Comparison of ENCODE assay signal across 18 mouse cellular contexts in the genomic region with DNA sequence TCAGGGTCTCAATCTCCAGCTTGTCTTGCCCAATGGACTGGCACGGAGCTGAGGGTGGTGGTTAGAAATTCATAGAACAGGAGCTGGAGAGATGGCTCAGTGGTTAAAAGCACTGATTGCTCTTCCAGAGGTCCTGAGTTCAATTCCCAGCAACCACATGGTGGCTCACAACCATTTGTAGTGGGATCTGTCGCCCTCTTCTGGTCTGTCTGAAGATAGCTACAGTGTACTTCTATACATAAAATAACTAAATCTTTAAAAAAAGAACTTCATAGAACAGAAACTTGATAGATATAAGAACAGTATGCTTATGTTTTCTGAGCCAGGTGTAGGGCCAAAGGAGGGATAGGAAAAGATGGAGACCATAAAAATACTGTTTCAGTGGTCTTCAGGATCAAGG. TPM values are rescaled to one million over a fixed set of nuclear protein-coding genes. Genes with fewer than 3 reads are reported as not detected.
DNase-seq lines count a peak whose midpoint lies in the region; ATAC-seq and TF ChIP-seq lines count a peak whose summit lies in the region.
"Had no signal": no experiment of that assay in that cellular context is flagged by ENCODE, and none has a peak within 500 bp of the region (broad histone marks: within the 10 kb centered on the region; RNA-seq: fewer than 3 reads in every experiment).

No protein-coding gene starts in this region.

- H3K4me3 ChIP-seq in heart, adult 2 months: no peak overlapping the region
- no peak overlapping the region for H3K4me3 ChIP-seq in heart, embryonic 10.5 days
- no peak overlapping the region for H3K4me3 ChIP-seq in left cerebral cortex, adult 2 months
- H3K4me3 ChIP-seq in small intestine, adult 2 months (ENCODE audit: low read depth, low read length): no peak overlapping the region
- H3K4me3 ChIP-seq in forebrain, embryonic 14.5 days (ENCODE audit: low read depth, low read length): no peak overlapping the region
- H3K4me3 ChIP-seq: embryonic facial prominence, embryonic 12.5 days; hindbrain, embryonic 12.5 days had no signal

- H3K9ac ChIP-seq in heart, adult 2 months (ENCODE audit: low read depth, low read length): no peak overlapping the region
- H3K9ac ChIP-seq in forebrain, embryonic 14.5 days (ENCODE audit: low read length): no peak overlapping the region
- H3K9ac ChIP-seq: embryonic facial prominence, embryonic 12.5 days; hindbrain, embryonic 12.5 days had no signal

- H3K36me3 ChIP-seq in heart, adult 2 months (ENCODE audit: control insufficient read depth, insufficient read depth, low read length): no peaks in the 10 kb centered on the region
- no peaks in the 10 kb centered on the region; the same call in 1 of the 2 replicates for H3K36me3 ChIP-seq in heart, embryonic 10.5 days
- no peaks in the 10 kb centered on the region for H3K36me3 ChIP-seq in small intestine, adult 2 months (ENCODE audit: control insufficient read depth, insufficient read depth, low read length)
- no peaks in the 10 kb centered on the region for H3K36me3 ChIP-seq in forebrain, embryonic 14.5 days (ENCODE audit: control insufficient read depth, insufficient read depth, low read length)
- H3K36me3 ChIP-seq: embryonic facial prominence, embryonic 12.5 days; hindbrain, embryonic 12.5 days had no signal

- intact Hi-C loops in heart, adult 2 months (cut with DNase I): loop anchor here (5.0 kb wide), 1 partner anchor 200 kb away; no protein-coding TSS in a partner anchor
- intact Hi-C loops in left cerebral cortex, adult 2 months (cut with DNase I): no loop called here

- H3K4me1 ChIP-seq in heart, adult 2 months (ENCODE audit: control insufficient read depth, insufficient read depth, low read length): no peaks in the 10 kb centered on the region
- peaks cover 15% of the 10 kb centered on the region for H3K4me1 ChIP-seq in heart, embryonic 10.5 days
- H3K4me1 ChIP-seq in small intestine, adult 2 months (ENCODE audit: control insufficient read depth, insufficient read depth, insufficient read length, low read length): peaks cover 20% of the 10 kb centered on the region
- no peaks in the 10 kb centered on the region for H3K4me1 ChIP-seq in forebrain, embryonic 14.5 days (ENCODE audit: control insufficient read depth, insufficient read depth, low read length)
- H3K4me1 ChIP-seq: embryonic facial prominence, embryonic 12.5 days; hindbrain, embryonic 12.5 days had no signal

- no peaks in the 10 kb centered on the region for H3K27me3 ChIP-seq in heart, adult 2 months (ENCODE audit: control insufficient read depth, insufficient read depth, low read length)
- H3K27me3 ChIP-seq in heart, embryonic 10.5 days (ENCODE audit: insufficient read depth, poor library complexity, severe bottlenecking): peaks cover 39% of the 10 kb centered on the region
- no peaks in the 10 kb centered on the region for H3K27me3 ChIP-seq in small intestine, adult 2 months (ENCODE audit: control insufficient read depth, insufficient read depth, low read length)
- peaks cover 1% of the 10 kb centered on the region; the same call in 1 of the 2 replicates for H3K27me3 ChIP-seq in forebrain, embryonic 14.5 days (replicated peaks; ENCODE audit: control insufficient read depth, insufficient read depth, low read length)

- 78% methylated on average over 2 of the region's 2 CpGs for WGBS in heart, adult 2 months
- 67% methylated on average over 2 of the region's 2 CpGs for WGBS in heart, embryonic 10.5 days
- 85% methylated on average over 2 of the region's 2 CpGs for WGBS in small intestine, adult 2 months
- WGBS in forebrain, embryonic 14.5 days: 73% methylated on average over 2 of the region's 2 CpGs

- no peaks in the 10 kb centered on the region for H3K9me3 ChIP-seq in heart, embryonic 10.5 days
- no peaks in the 10 kb centered on the region for H3K9me3 ChIP-seq in forebrain, embryonic 14.5 days (replicated peaks; ENCODE audit: control insufficient read depth, low read length)
- H3K9me3 ChIP-seq: embryonic facial prominence, embryonic 12.5 days; hindbrain, embryonic 12.5 days had no signal

- ATAC-seq in forebrain, embryonic 14.5 days: no peak
- ATAC-seq: forebrain, embryonic 16.5 days; hindbrain, postnatal 0 days had no signal

- no peak for DNase-seq in heart, adult 2 months
- no peak for DNase-seq in heart, embryonic 10.5 days (ENCODE audit: low spot score)
- no peak for DNase-seq in left cerebral cortex, adult 2 months (ENCODE audit: extremely low spot score in 1 of 2, low spot score in 2 of 2)
- no peak for DNase-seq in left cerebral cortex, adult 8-10 months (ENCODE audit: low spot score in 2 of 2)
- DNase-seq in forebrain, embryonic 14.5 days (ENCODE audit: low spot score): no peak
- no peak for DNase-seq in T-cell, adult 2 months (ENCODE audit: low spot score)
- DNase-seq: adrenal gland, postnatal 10 days; cerebellum, adult 11-12 months; cerebellum, adult 9-10 months; cerebellum, postnatal 25 days; gastrocnemius, postnatal 14 days; heart, postnatal 10 days; heart, postnatal 4 days had no signal

- no peak for TF ChIP-seq EP300 in heart, adult 2 months (IDR thresholded peaks at IDR 0.05; ENCODE audit: insufficient read depth, low read depth, low read length)

- no peak overlapping the region for H3K27ac ChIP-seq in heart, adult 2 months
- no peak overlapping the region for H3K27ac ChIP-seq in heart, embryonic 10.5 days
- H3K27ac ChIP-seq in left cerebral cortex, adult 2 months: no peak overlapping the region
- no peak overlapping the region for H3K27ac ChIP-seq in small intestine, adult 2 months (ENCODE audit: insufficient read depth, low read depth, low read length)
- H3K27ac ChIP-seq in forebrain, embryonic 14.5 days (ENCODE audit: low read depth, low read length): no peak overlapping the region
- H3K27ac ChIP-seq: embryonic facial prominence, embryonic 12.5 days; hindbrain, embryonic 12.5 days; hindbrain, postnatal 0 days had no signal

- no peak for TF ChIP-seq POLR2A in heart, adult 2 months (IDR thresholded peaks at IDR 0.05; ENCODE audit: insufficient read depth, low read depth, low read length)
- TF ChIP-seq POLR2A in small intestine, adult 2 months (IDR thresholded peaks at IDR 0.05; ENCODE audit: low read depth, low read length): no peak

- TF ChIP-seq CTCF in heart, adult 2 months (IDR thresholded peaks at IDR 0.05): peak; percentile 47
- peak; percentile 19 for TF ChIP-seq CTCF in left cerebral cortex, adult 2 months (IDR thresholded peaks at IDR 0.05)
- peak; percentile 16; the same call in 1 of the 2 replicates for TF ChIP-seq CTCF in small intestine, adult 2 months (IDR thresholded peaks at IDR 0.05; ENCODE audit: extremely low read depth, insufficient read length, insufficient replicate concordance, low read depth, low read length)

- H3K4me2 ChIP-seq in forebrain, embryonic 14.5 days (ENCODE audit: low read length): no peak overlapping the region
- H3K4me2 ChIP-seq: embryonic facial prominence, embryonic 12.5 days; hindbrain, embryonic 12.5 days had no signal

- H3K79me2 ChIP-seq in heart, adult 2 months (replicated peaks; ENCODE audit: control insufficient read depth, insufficient read depth, low read length): no peaks in the 10 kb centered on the region

RNA-seq across cellular contexts. Expression of gene Pla2g4b, which starts 49.2 kb away (rescaled TPM):
- 1 to 10 TPM; 1.6 to 1.9 TPM for total RNA-seq in heart, adult 2 months (2021)
- 3.3 and 4.1 TPM in 2 replicates for polyA plus RNA-seq in heart, adult 2 months (2012; rRNA removed)
- polyA plus RNA-seq in heart, embryonic 10.5 days (2016; fragmentation: Nextera tagmentation; extraction: Ambion mirVana): 2.6 TPM in 2 replicates
- total RNA-seq in left cerebral cortex, adult 2 months (2021): 1 to 10 TPM; 3.9 to 4.1 TPM
- 1 to 10 TPM; 1.1 to 4.3 (median 2.1) TPM for total RNA-seq in left cerebral cortex, adult 8-10 months (2022)
- 0.74 and 3.3 TPM in 2 replicates for polyA plus RNA-seq in small intestine, adult 2 months (2012; rRNA removed)
- 1.5 TPM in 2 replicates for polyA plus RNA-seq in forebrain, embryonic 14.5 days (2014; fragmentation: Nextera tagmentation; extraction: Ambion mirVana)

RNA-seq across cellular contexts. Expression of gene Gm28042, which starts 55.1 kb away (rescaled TPM):
- total RNA-seq in heart, adult 2 months (2021): under 1 TPM; 0.55 to 0.77 TPM
- polyA plus RNA-seq in heart, adult 2 months (2012; rRNA removed): 2.2 and 6.2 TPM in 2 replicates
- polyA plus RNA-seq in heart, embryonic 10.5 days (2016; fragmentation: Nextera tagmentation; extraction: Ambion mirVana): 2.6 and 5.5 TPM in 2 replicates
- 1 to 10 TPM in 1 of 2 experiments, under 1 TPM in 1; 0.97 to 1.3 TPM for total RNA-seq in left cerebral cortex, adult 2 months (2021)
- total RNA-seq in left cerebral cortex, adult 8-10 months (2022): 1 to 10 TPM in 3 of 4 experiments, under 1 TPM in 1; 0.50 to 2.6 (median 1.3) TPM
- 1.1 and 2.8 TPM in 2 replicates for polyA plus RNA-seq in small intestine, adult 2 months (2012; rRNA removed)
- polyA plus RNA-seq in forebrain, embryonic 14.5 days (2014; fragmentation: Nextera tagmentation; extraction: Ambion mirVana): 1.9 and 4.2 TPM in 2 replicates

RNA-seq across cellular contexts. Expression of gene Jmjd7, which starts 55.1 kb away (rescaled TPM):
- total RNA-seq in heart, adult 2 months (2021): 1 to 10 TPM; 6.3 to 7.4 TPM
- polyA plus RNA-seq in heart, adult 2 months (2012; rRNA removed): 6.4 and 14.6 TPM in 2 replicates
- polyA plus RNA-seq in heart, embryonic 10.5 days (2016; fragmentation: Nextera tagmentation; extraction: Ambion mirVana): 16.8 and 17.6 TPM in 2 replicates
- 1 to 10 TPM; 4.7 to 6.9 TPM for total RNA-seq in left cerebral cortex, adult 2 months (2021)
- 1 to 10 TPM; 3.6 to 4.6 (median 4.2) TPM for total RNA-seq in left cerebral cortex, adult 8-10 months (2022)
- 1.3 and 6.8 TPM in 2 replicates for polyA plus RNA-seq in small intestine, adult 2 months (2012; rRNA removed)
- polyA plus RNA-seq in forebrain, embryonic 14.5 days (2014; fragmentation: Nextera tagmentation; extraction: Ambion mirVana): 16.4 and 23.3 TPM in 2 replicates
